In genomic region chr14:36245849-36246248, GRCm38 (mm10) we compare ENCODE assay signal across 34 mouse cellular contexts.
"Had no signal": no experiment of that assay in that cellular context is flagged by ENCODE, and none has a peak within 500 bp of the region (broad histone marks: within the 10 kb centered on the region; RNA-seq: fewer than 3 reads in every experiment).

No protein-coding gene starts in this region.

- ATAC-seq: hindbrain, embryonic 16.5 days; inflammation-experienced regulatory T-cells, adult 6 months; intestine, embryonic 15.5 days; intestine, embryonic 16.5 days; intestine, postnatal 0 days had no signal

- H3K4me2 ChIP-seq: heart, embryonic 12.5 days; heart, embryonic 13.5 days; heart, embryonic 15.5 days; hindbrain, embryonic 12.5 days; hindbrain, embryonic 13.5 days; hindbrain, embryonic 14.5 days; hindbrain, embryonic 15.5 days; intestine, embryonic 15.5 days; kidney, embryonic 15.5 days had no signal

- H3K4me1 ChIP-seq: heart, embryonic 10.5 days; heart, embryonic 12.5 days; heart, embryonic 13.5 days; heart, embryonic 15.5 days; hindbrain, embryonic 10.5 days; hindbrain, embryonic 12.5 days; hindbrain, embryonic 13.5 days; hindbrain, embryonic 15.5 days; intestine, embryonic 15.5 days; kidney, embryonic 15.5 days had no signal

- DNase-seq: heart, postnatal 10 days; heart, postnatal 14 days; heart, postnatal 36 days; heart, postnatal 4 days; kidney, adult 11 months; kidney, adult 18-20 months; kidney, adult 2 months; kidney, adult 8-10 months; kidney, adult 9 months; kidney, postnatal 10 days; kidney, postnatal 14 days; kidney, postnatal 25 days; kidney, postnatal 36 days; kidney, postnatal 4 days; layer of hippocampus, adult 9-11 months; layer of hippocampus, postnatal 36 days had no signal

- H3K27me3 ChIP-seq: heart, embryonic 12.5 days; heart, embryonic 13.5 days; heart, embryonic 15.5 days; hindbrain, embryonic 12.5 days; hindbrain, embryonic 13.5 days; hindbrain, embryonic 15.5 days; intestine, embryonic 15.5 days; kidney, embryonic 15.5 days had no signal

- H3K9ac ChIP-seq: heart, embryonic 12.5 days; heart, embryonic 13.5 days; heart, embryonic 15.5 days; hindbrain, embryonic 12.5 days; hindbrain, embryonic 13.5 days; hindbrain, embryonic 14.5 days; hindbrain, embryonic 15.5 days; intestine, embryonic 15.5 days; kidney, embryonic 15.5 days had no signal

- H3K36me3 ChIP-seq: heart, embryonic 10.5 days; heart, embryonic 12.5 days; heart, embryonic 13.5 days; heart, embryonic 15.5 days; hindbrain, embryonic 10.5 days; hindbrain, embryonic 12.5 days; hindbrain, embryonic 13.5 days; hindbrain, embryonic 15.5 days; intestine, embryonic 15.5 days; kidney, embryonic 15.5 days had no signal

- H3K27ac ChIP-seq: heart, embryonic 10.5 days; heart, embryonic 13.5 days; heart, embryonic 15.5 days; hindbrain, embryonic 10.5 days; hindbrain, embryonic 12.5 days; hindbrain, embryonic 13.5 days; hindbrain, embryonic 14.5 days; hindbrain, embryonic 15.5 days; intestine, embryonic 15.5 days; kidney, embryonic 15.5 days; kidney, postnatal 0 days; layer of hippocampus, adult 2 months; left cerebral cortex, adult 2 months had no signal

- H3K9me3 ChIP-seq: heart, embryonic 10.5 days; heart, embryonic 12.5 days; heart, embryonic 13.5 days; heart, embryonic 15.5 days; hindbrain, embryonic 10.5 days; hindbrain, embryonic 12.5 days; hindbrain, embryonic 13.5 days; hindbrain, embryonic 15.5 days; intestine, embryonic 15.5 days; kidney, embryonic 15.5 days had no signal

- H3K4me3 ChIP-seq: heart, embryonic 10.5 days; heart, embryonic 12.5 days; heart, embryonic 13.5 days; heart, embryonic 15.5 days; hindbrain, embryonic 10.5 days; hindbrain, embryonic 12.5 days; hindbrain, embryonic 13.5 days; hindbrain, embryonic 15.5 days; intestine, embryonic 15.5 days; kidney, embryonic 15.5 days; layer of hippocampus, adult 2 months; left cerebral cortex, adult 2 months had no signal
